Mouse (Mus musculus) embryonic fibroblast, embryonic 13.5 days (primary cell): ENCODE measurements around the gene Gpn2.

Experiments
- CTCF ChIP-seq: IDR thresholded peaks from 2 replicates; pipeline ENCODE4 v1.5.1; 2011; ENCODE audit warnings: mild to moderate bottlenecking, control low read depth, low read length, moderate library complexity, borderline replicate concordance; ENCODE audit not compliant: insufficient read depth
- POLR2A ChIP-seq: IDR thresholded peaks from 2 replicates; pipeline ENCODE4 v1.6.1; 2011; ENCODE audit warnings: low read depth, mild to moderate bottlenecking, control low read depth, low read length, moderate library complexity

- TF ChIP-seq CTCF (no peak), POLR2A (no peak)
Observed at GRCm38 (mm10) chr4:133583690-133584058, 488 bp upstream of the Gpn2 start.
